ENCODE assay signal across 8 mouse cellular contexts in the genomic region with DNA sequence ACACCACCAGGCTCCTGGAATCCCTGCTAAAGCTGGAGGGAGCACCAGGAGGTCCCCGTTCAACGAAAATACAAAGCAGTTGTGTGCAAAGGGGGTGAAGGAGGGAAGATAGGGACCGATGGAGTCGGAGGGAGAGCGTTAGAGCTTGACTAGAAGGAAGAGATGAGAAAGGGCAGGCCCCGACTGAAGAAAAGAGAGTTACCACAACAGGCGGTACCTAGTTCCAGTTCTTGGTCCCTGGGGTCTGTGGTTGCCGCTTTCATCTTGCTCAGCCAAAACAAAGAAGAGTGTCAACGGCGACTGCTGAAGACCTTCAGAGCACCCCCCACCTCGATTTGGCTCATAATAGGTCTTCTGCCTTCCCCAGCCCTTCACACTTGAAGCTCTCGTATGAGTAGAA. TPM values are rescaled to one million over a fixed set of nuclear protein-coding genes. Genes with fewer than 3 reads are reported as not detected.
A peak's percentile ranks its signal among the peaks of the same experiment; 100 is the strongest.
DNase-seq lines count a peak whose midpoint lies in the region; ATAC-seq and TF ChIP-seq lines count a peak whose summit lies in the region.

No protein-coding gene starts in this region.

- H3K36me3 ChIP-seq in hindbrain, embryonic 16.5 days (ENCODE audit: control insufficient read depth, insufficient read depth, low read length), result no peaks in the 10 kb centered on the region
- H3K36me3 ChIP-seq in midbrain, embryonic 15.5 days (replicated peaks), result no peaks in the 10 kb centered on the region

- peak overlapping the region; percentile 79 for H3K9ac ChIP-seq in hindbrain, embryonic 16.5 days (ENCODE audit: low read depth, low read length)
- peak overlapping the region; percentile 68 for H3K9ac ChIP-seq in midbrain, embryonic 15.5 days

- H3K4me3 ChIP-seq in left cerebral cortex, adult 2 months, result peak overlapping the region; percentile 81
- H3K4me3 ChIP-seq in hindbrain, embryonic 16.5 days (ENCODE audit: low read length), result peak overlapping the region; percentile 62
- H3K4me3 ChIP-seq in midbrain, embryonic 15.5 days, result peak overlapping the region; percentile 77

- WGBS in hindbrain, embryonic 16.5 days, result 2% methylated on average over 12 of the region's 12 CpGs
- WGBS in midbrain, embryonic 15.5 days, result under 1% methylated on average over 12 of the region's 12 CpGs

- ATAC-seq in hindbrain, embryonic 16.5 days, result no peak
- ATAC-seq in midbrain, embryonic 15.5 days (replicated peaks), result no peak

- no peak for TF ChIP-seq CTCF in left cerebral cortex, adult 2 months (IDR thresholded peaks at IDR 0.05)

- H3K4me1 ChIP-seq in hindbrain, embryonic 16.5 days (ENCODE audit: control insufficient read depth, insufficient read depth, low read depth, low read length), result peaks cover 12% of the 10 kb centered on the region
- H3K4me1 ChIP-seq in midbrain, embryonic 15.5 days, result peaks cover 21% of the 10 kb centered on the region

- no peak for DNase-seq in left cerebral cortex, adult 2 months (ENCODE audit: extremely low spot score in 1 of 2, low spot score in 2 of 2)
- DNase-seq in left cerebral cortex, postnatal 36 days (ENCODE audit: low spot score in 2 of 2), result no peak
- DNase-seq in c-Kit-positive CD71-positive TER-119-negative erythroid progenitor cells, embryonic 14.5 days (ENCODE audit: low read depth), result peak; percentile 31
- DNase-seq in thymus, postnatal 14 days, result no peak
- DNase-seq in adipocyte (ENCODE audit: low spot score), result no peak
- DNase-seq in right cerebral cortex, postnatal 25 days, result no peak

- H3K27ac ChIP-seq in left cerebral cortex, adult 2 months, result peak overlapping the region; percentile 99
- peak overlapping the region; percentile 95 for H3K27ac ChIP-seq in hindbrain, embryonic 16.5 days (ENCODE audit: low read depth, low read length)
- peak overlapping the region; percentile 97 for H3K27ac ChIP-seq in midbrain, embryonic 15.5 days

- no peaks in the 10 kb centered on the region for H3K27me3 ChIP-seq in hindbrain, embryonic 16.5 days (replicated peaks; ENCODE audit: control insufficient read depth, insufficient read depth, low read length)
- H3K27me3 ChIP-seq in midbrain, embryonic 15.5 days (replicated peaks), result no peaks in the 10 kb centered on the region

- H3K4me2 ChIP-seq in hindbrain, embryonic 16.5 days (ENCODE audit: low read length), result peak overlapping the region; percentile 93
- peak overlapping the region; percentile 73 for H3K4me2 ChIP-seq in midbrain, embryonic 15.5 days

- no peaks in the 10 kb centered on the region for H3K9me3 ChIP-seq in hindbrain, embryonic 16.5 days (ENCODE audit: control insufficient read depth, low read length)
- no peaks in the 10 kb centered on the region for H3K9me3 ChIP-seq in midbrain, embryonic 15.5 days

- intact Hi-C loops in left cerebral cortex, adult 2 months (cut with DNase I), result loop anchor here (5.0 to 10.0 kb wide), 2 partner anchors 125 to 127 kb away; no protein-coding TSS in a partner anchor
- intact Hi-C loops in left cerebral cortex, postnatal 36 days (cut with DNase I), result loop anchor here (10.0 kb wide), 1 partner anchor 135 kb away; the partner anchor contains the start of gene Bcap29

RNA-seq across cellular contexts. Expression of gene Cbll1, which starts 0.8 kb away (rescaled TPM):
- total RNA-seq in left cerebral cortex, adult 2 months (2021), result 10 to 100 TPM; 22.2 to 24.1 TPM
- total RNA-seq in left cerebral cortex, postnatal 36 days (2021), result 10 to 100 TPM; 19.8 to 24.8 TPM
- polyA plus RNA-seq in hindbrain, embryonic 16.5 days (2015; fragmentation: Nextera tagmentation; extraction: Ambion mirVana), result 13.3 and 19.9 TPM in 2 replicates
- 17.9 and 19.8 TPM in 2 replicates for polyA plus RNA-seq in midbrain, embryonic 15.5 days (2015; fragmentation: Nextera tagmentation; extraction: Ambion mirVana)

RNA-seq across cellular contexts. Expression of gene Slc26a4, which starts 59.6 kb away (rescaled TPM):
- 1 to 10 TPM; 2.7 to 3.2 TPM for total RNA-seq in left cerebral cortex, adult 2 months (2021)
- total RNA-seq in left cerebral cortex, postnatal 36 days (2021), result 1 to 10 TPM; 2.0 to 2.4 TPM
- 0.06 and 0.10 TPM in 2 replicates for polyA plus RNA-seq in hindbrain, embryonic 16.5 days (2015; fragmentation: Nextera tagmentation; extraction: Ambion mirVana)
- polyA plus RNA-seq in midbrain, embryonic 15.5 days (2015; fragmentation: Nextera tagmentation; extraction: Ambion mirVana), result 0.09 and 0.14 TPM in 2 replicates
